Mouse (Mus musculus) embryonic facial prominence, embryonic 13.5 days (tissue): ENCODE measurements around the gene Frg2f1. TPM values are rescaled to one million over a fixed set of nuclear protein-coding genes. Genes with fewer than 3 reads are reported as not detected.

Experiments used
- ATAC-seq: fragments of 200-750 bp; cut with Nextera tagmentation; 2 replicates; pipeline ENCODE4 v1.8.0; 2017; ENCODE audit warnings: low read depth; ENCODE audit not compliant: insufficient number of reproducible peaks, insufficient read depth, low FRiP score, low TSS enrichment
- H3K27ac ChIP-seq: fragments of 300-500 bp; sonication (generic); 2 replicates; pipeline ENCODE4 v1.5.1; 2015; ENCODE audit warnings: moderate library complexity, mild to moderate bottlenecking, inconsistent platforms
- H3K27me3 ChIP-seq: fragments of 300-500 bp; sonication (generic); 2 replicates; pipeline ENCODE4 v1.6.1; 2015; ENCODE audit warnings: mild to moderate bottlenecking, inconsistent platforms
- H3K36me3 ChIP-seq: fragments of 300-500 bp; sonication (generic); 2 replicates; pipeline ENCODE4 v1.6.1; 2015; ENCODE audit warnings: mild to moderate bottlenecking, inconsistent platforms
- H3K4me1 ChIP-seq: fragments of 300-500 bp; sonication (generic); 2 replicates; pipeline ENCODE4 v1.6.1; 2015; ENCODE audit warnings: inconsistent platforms
- H3K4me2 ChIP-seq: fragments of 300-500 bp; sonication (generic); 2 replicates; pipeline ENCODE4 v1.6.1; 2015; ENCODE audit warnings: moderate library complexity, mild to moderate bottlenecking, inconsistent platforms
- H3K4me3 ChIP-seq: fragments of 300-500 bp; sonication (generic); 2 replicates; pipeline ENCODE4 v1.5.1; 2015; ENCODE audit warnings: mild to moderate bottlenecking, inconsistent platforms
- H3K9ac ChIP-seq: fragments of 300-500 bp; sonication (generic); 2 replicates; pipeline ENCODE4 v1.6.1; 2015; ENCODE audit warnings: mild to moderate bottlenecking, inconsistent platforms
- H3K9me3 ChIP-seq: fragments of 300-500 bp; sonication (generic); 2 replicates; pipeline ENCODE4 v1.6.1; 2016; ENCODE audit warnings: inconsistent platforms
- WGBS: fragments of 180-500 bp; shearing (Covaris S2); methylation state at CpG from one replicate; pipeline ENCODE4 v1.1.7; 2015; ENCODE audit warnings: mixed read lengths; 5-methylcytosine and 5-hydroxymethylcytosine counted together
- polyA plus RNA-seq: library from polyadenylated mRNA; unstranded; fragments of >200 nt; fragmentation: Nextera tagmentation; extraction: Ambion mirVana; gene quantifications from 2 replicates; pipeline ENCODE4 v1.2.1, GENCODE M21; 2015

Gene Frg2f1
- polyA plus RNA-seq, 1 experiment from 2014 or later = 5.1 TPM

DNA sequence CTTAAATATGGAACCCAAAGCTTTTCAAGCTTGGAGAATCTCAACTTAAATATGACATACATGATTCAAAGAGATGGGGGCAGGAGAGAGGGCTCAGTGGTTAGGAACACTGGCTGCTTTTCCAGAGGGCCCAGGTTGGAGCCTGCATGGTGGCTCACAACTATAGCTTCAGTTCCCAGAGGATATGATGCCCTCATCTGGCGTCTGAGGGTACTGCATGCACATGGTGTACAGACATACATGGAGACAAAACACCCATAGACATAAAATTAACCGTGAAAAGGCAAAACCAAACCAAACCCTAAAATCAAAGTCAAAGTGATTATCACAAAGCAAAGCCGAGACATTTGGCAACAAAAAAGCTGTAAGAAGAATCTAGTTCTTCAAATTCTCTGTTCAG is 48.5 kb downstream of the Frg2f1 start:
- ATAC-seq = no peak
- H3K9me3 ChIP-seq = 0 out of 2 replicates have a peak, but pooled peaks cover 2% of the 10 kb centered on the region

DNA sequence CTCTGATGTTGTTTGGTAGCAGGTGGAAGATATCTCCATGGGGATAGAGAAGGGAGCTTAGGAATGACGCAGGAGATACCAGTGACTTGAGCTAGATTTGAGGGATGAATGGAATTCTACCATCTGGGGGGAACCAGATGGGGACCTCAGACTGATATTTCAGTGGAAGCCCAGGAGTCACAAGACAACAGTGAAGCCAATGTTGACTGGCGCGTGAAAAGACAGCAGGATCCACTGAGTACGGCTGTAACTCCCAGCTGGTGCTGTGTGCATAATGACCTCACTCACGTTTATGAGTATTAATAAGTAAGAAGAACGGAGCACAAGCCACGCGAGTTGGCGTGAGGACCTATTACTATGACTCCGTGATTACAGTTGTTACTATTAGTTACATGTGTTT is 49.7 kb downstream of the Frg2f1 start:
- Histone ChIP-seq H3K9me3 (0 out of 2 replicates have a peak, but pooled peaks cover 2% of the 10 kb centered on the region), H3K27me3 (peaks cover 41% of the 10 kb centered on the region), H3K4me2 (no peak overlapping the region), H3K27ac (no peak overlapping the region), H3K9ac (no peak overlapping the region), H3K36me3 (no peaks in the 10 kb centered on the region), H3K4me3 (no peak overlapping the region), H3K4me1 (no peaks in the 10 kb centered on the region)
- no peak for ATAC-seq
- WGBS = 89% methylated on average over 10 of the region's 10 CpGs

More for the DNA sequence above, 48.5 kb downstream of the Frg2f1 start:
- WGBS = 68% methylated on average over 3 of the region's 3 CpGs
- H3K9ac ChIP-seq = no peak overlapping the region
- no peak overlapping the region for H3K4me2 ChIP-seq
- H3K27me3 ChIP-seq = peaks cover 49% of the 10 kb centered on the region
- no peaks in the 10 kb centered on the region for H3K4me1 ChIP-seq
- no peak overlapping the region for H3K27ac ChIP-seq
- no peaks in the 10 kb centered on the region for H3K36me3 ChIP-seq
- H3K4me3 ChIP-seq = no peak overlapping the region

DNA sequence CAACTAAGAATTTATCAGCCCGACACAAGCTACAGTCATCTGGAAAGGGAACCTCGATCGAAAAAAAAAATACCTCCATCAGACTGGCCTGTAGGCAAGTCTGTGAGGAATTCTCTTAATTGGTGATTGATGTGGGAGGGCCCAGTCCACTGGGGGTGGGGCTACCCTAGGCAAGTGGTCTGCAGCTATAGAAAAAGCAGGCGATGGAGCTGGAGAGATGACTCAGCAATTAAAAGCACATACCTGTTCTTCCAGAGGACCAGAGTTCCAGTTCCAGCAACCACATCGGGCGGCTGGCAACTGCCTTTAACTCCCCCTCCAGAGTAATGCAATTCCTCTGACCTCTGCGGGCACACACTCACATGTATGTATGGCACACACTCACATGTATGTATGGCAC is 54.4 kb downstream of the Frg2f1 start:
- Histone ChIP-seq H3K4me1 (0 out of 2 replicates have a peak, but pooled peaks cover 9% of the 10 kb centered on the region), H3K9me3 (no peaks in the 10 kb centered on the region), H3K36me3 (no peaks in the 10 kb centered on the region), H3K4me3 (no peak overlapping the region), H3K9ac (no peak overlapping the region), H3K27me3 (no peaks in the 10 kb centered on the region), H3K4me2 (no peak overlapping the region), H3K27ac (no peak overlapping the region)
- 68% methylated on average over 7 of the region's 7 CpGs for WGBS
- ATAC-seq = no peak

DNA sequence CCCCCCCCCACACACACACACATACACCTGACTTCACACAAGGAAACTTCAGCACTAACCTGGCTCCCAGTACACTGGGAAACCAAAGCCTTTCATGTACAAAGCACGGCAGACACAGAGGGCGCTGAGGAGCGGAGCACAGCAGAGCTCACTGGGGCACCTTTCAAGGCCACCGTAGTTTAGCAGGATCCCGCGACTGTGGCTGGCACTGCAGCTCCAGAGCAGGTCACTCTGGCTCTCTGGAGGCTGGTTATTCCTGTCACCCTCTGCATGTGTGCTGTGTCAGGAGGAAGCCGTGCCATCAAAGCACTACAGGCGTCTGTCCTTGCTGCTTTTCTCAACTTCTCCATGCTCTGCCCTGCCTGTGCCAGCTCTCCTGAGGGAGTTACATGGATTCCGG is 56.3 kb downstream of the Frg2f1 start:
- 56% methylated on average over 9 of the region's 9 CpGs for WGBS
- H3K4me2 ChIP-seq = no peak overlapping the region

More for the DNA sequence above, 56.3 kb downstream of the Frg2f1 start:
- Histone ChIP-seq H3K27me3 (no peaks in the 10 kb centered on the region), H3K9ac (no peak overlapping the region), H3K4me3 (no peak overlapping the region), H3K27ac (no peak overlapping the region), H3K9me3 (no peaks in the 10 kb centered on the region), H3K36me3 (no peaks in the 10 kb centered on the region), H3K4me1 (0 out of 2 replicates have a peak, but pooled peaks cover 9% of the 10 kb centered on the region)
- no peak for ATAC-seq

Other genes starting within 250 kb of the Frg2f1 start
- gene Ybx1, start 244.9 kb downstream of the Frg2f1 start, polyA plus RNA-seq = 680 and 805 TPM in 2 replicates
- 103 and 125 TPM in 2 replicates for gene Ppih, start 219.0 kb downstream of the Frg2f1 start, polyA plus RNA-seq
- 5.0 and 6.4 TPM in 2 replicates for gene Ccdc30, start 124.0 kb downstream of the Frg2f1 start, polyA plus RNA-seq
- gene Ppcs, start 117.1 kb downstream of the Frg2f1 start, polyA plus RNA-seq = 28.3 and 32.2 TPM in 2 replicates
- 0.63 TPM in 1 of 2 replicates, not detected in the other for gene Zmynd12, start 116.7 kb downstream of the Frg2f1 start, polyA plus RNA-seq
- 0.61 and 1.2 TPM in 2 replicates for gene Rimkla, start 46.9 kb downstream of the Frg2f1 start, polyA plus RNA-seq
- gene Foxj3, start 2.5 kb downstream of the Frg2f1 start, polyA plus RNA-seq = 27.1 and 29.6 TPM in 2 replicates
- 2.6 TPM in 1 of 2 replicates, not detected in the other for gene Guca2a, start 98.2 kb upstream of the Frg2f1 start, polyA plus RNA-seq
- 3.5 TPM in 1 of 2 replicates, not detected in the other for gene Guca2b, start 119.4 kb upstream of the Frg2f1 start, polyA plus RNA-seq
- gene Hivep3, start 194.3 kb upstream of the Frg2f1 start, polyA plus RNA-seq = 3.6 and 3.7 TPM in 2 replicates